Mouse (Mus musculus) CH12.LX (cell line): Measurements from ENCODE around the gene Pak1. TPM values are rescaled to one million over a fixed set of nuclear protein-coding genes. Genes with fewer than 3 reads are reported as not detected.

Experiments used
- DNase-seq: peaks from one replicate; pipeline ENCODE4 v3.0.0-alpha.2; 2013; ENCODE audit errors: extremely low read depth
- H3K27ac ChIP-seq: 2 replicates; pipeline ENCODE4 v1.5.1; 2012; ENCODE audit warnings: low read depth, mild to moderate bottlenecking, control low read depth, moderate library complexity; ENCODE audit not compliant: insufficient read depth
- H3K27me3 ChIP-seq: replicated peaks from 2 replicates; pipeline ENCODE3; 2012; ENCODE audit warnings: inconsistent platforms
- H3K36me3 ChIP-seq, 2 experiments: replicated peaks in 1 of 2; 2 replicates each; pipeline versions ENCODE3 to v1.6.1; 2012; ENCODE audit warnings: inconsistent platforms in 1 of 2, low read length in 1 of 2, mild to moderate bottlenecking in 1 of 2, mixed read lengths in 1 of 2, moderate library complexity in 1 of 2; ENCODE audit not compliant: control insufficient read depth in 1 of 2, insufficient read depth in 1 of 2
- H3K4me1 ChIP-seq, 2 experiments: 2 replicates each; pipeline ENCODE4 v1.6.1; 2012; ENCODE audit warnings: inconsistent platforms in 1 of 2, moderate library complexity in 1 of 2; ENCODE audit not compliant: insufficient read depth in 2 of 2, control insufficient read depth in 1 of 2
- H3K4me2 ChIP-seq: 2 replicates; pipeline ENCODE4 v1.6.1; 2012; ENCODE audit warnings: low read depth, mild to moderate bottlenecking, control low read depth; ENCODE audit not compliant: poor library complexity, insufficient read depth, severe bottlenecking
- H3K4me3 ChIP-seq, 3 experiments: fragments of 150-350 bp in 1 of 3; sonication (generic) in 1 of 3; replicated peaks in 1 of 3; 2 replicates each; pipeline versions ENCODE3 to v1.5.1; 2011 to 2012; ENCODE audit warnings: low read depth in 2 of 3, low read length in 2 of 3, mild to moderate bottlenecking in 2 of 3, moderate library complexity in 2 of 3, control low read depth in 1 of 3, improper control_type of control experiment in 1 of 3, inconsistent platforms in 1 of 3, mixed read lengths in 1 of 3; ENCODE audit not compliant: poor library complexity in 1 of 3
- H3K79me2 ChIP-seq: replicated peaks from 2 replicates; pipeline ENCODE4 v1.6.1; 2012; ENCODE audit warnings: mild to moderate bottlenecking, moderate library complexity; ENCODE audit not compliant: control insufficient read depth, poor library complexity, insufficient read depth, severe bottlenecking; ENCODE audit errors: extremely low read depth
- H3K9ac ChIP-seq: 2 replicates; pipeline ENCODE4 v1.6.1; 2012; ENCODE audit warnings: low read depth, mild to moderate bottlenecking, control low read depth, moderate library complexity; ENCODE audit not compliant: insufficient read depth
- H3K9me3 ChIP-seq: replicated peaks from 2 replicates; pipeline ENCODE3; 2012; ENCODE audit warnings: low read length, inconsistent platforms, mixed read lengths
- CHD1 ChIP-seq: IDR thresholded peaks from 2 replicates; pipeline ENCODE4 v1.6.1; 2012; ENCODE audit warnings: low read depth, low read length, improper control_type of control experiment, inconsistent platforms
- CHD2 ChIP-seq: IDR thresholded peaks from 2 replicates; pipeline ENCODE4 v1.6.1; 2011; ENCODE audit warnings: low read length, improper control_type of control experiment
- E2F4 ChIP-seq: IDR thresholded peaks from 2 replicates; pipeline ENCODE4 v1.6.1; 2011; ENCODE audit warnings: low read depth, low read length, improper control_type of control experiment; ENCODE audit not compliant: insufficient replicate concordance
- ELF1 ChIP-seq: IDR thresholded peaks from 2 replicates; pipeline ENCODE4 v1.6.1; 2014; ENCODE audit warnings: low read depth, mild to moderate bottlenecking, inconsistent platforms, low read length, improper control_type of control experiment
- EP300 ChIP-seq: IDR thresholded peaks from 2 replicates; pipeline ENCODE4 v1.6.1; 2011; ENCODE audit warnings: low read length, improper control_type of control experiment
- IRF4 ChIP-seq: IDR thresholded peaks from 2 replicates; pipeline ENCODE4 v1.6.1; 2014; ENCODE audit warnings: low read depth, mild to moderate bottlenecking, inconsistent platforms, low read length, improper control_type of control experiment
- JUN ChIP-seq: IDR thresholded peaks from 2 replicates; pipeline ENCODE4 v1.6.1; 2011; ENCODE audit warnings: low read depth, mild to moderate bottlenecking, low read length, improper control_type of control experiment, moderate library complexity; ENCODE audit not compliant: insufficient read depth
- JUND ChIP-seq: conservative IDR thresholded peaks from 2 replicates; pipeline ENCODE4 v1.6.1; 2011; ENCODE audit warnings: low read depth, low read length, improper control_type of control experiment
- MAFK ChIP-seq: IDR thresholded peaks from 2 replicates; pipeline ENCODE4 v1.6.1; 2011; ENCODE audit warnings: low read length, improper control_type of control experiment; ENCODE audit not compliant: insufficient replicate concordance
- MAZ ChIP-seq: IDR thresholded peaks from 2 replicates; pipeline ENCODE4 v1.6.1; 2012; ENCODE audit warnings: low read depth, mild to moderate bottlenecking, inconsistent platforms, low read length, improper control_type of control experiment, moderate library complexity
- MEF2A ChIP-seq: IDR thresholded peaks from 2 replicates; pipeline ENCODE4 v1.6.1; 2014; ENCODE audit warnings: low read depth, mild to moderate bottlenecking, inconsistent platforms, low read length, improper control_type of control experiment, borderline replicate concordance
- MXI1 ChIP-seq: IDR thresholded peaks from 2 replicates; pipeline ENCODE4 v1.6.1; 2011; ENCODE audit warnings: mild to moderate bottlenecking, low read depth, low read length, improper control_type of control experiment
- NRF1 ChIP-seq: IDR thresholded peaks from 2 replicates; pipeline ENCODE4 v1.6.1; 2014; ENCODE audit warnings: low read depth, mild to moderate bottlenecking, inconsistent platforms, low read length, improper control_type of control experiment, moderate library complexity
- POLR2A ChIP-seq: IDR thresholded peaks from 2 replicates; pipeline ENCODE4 v1.6.1; 2011; ENCODE audit warnings: low read depth, mild to moderate bottlenecking, improper control_type of control experiment, low read length
- RAD21 ChIP-seq: IDR thresholded peaks from 2 replicates; pipeline ENCODE4 v1.6.1; 2011; ENCODE audit warnings: low read depth, mild to moderate bottlenecking, low read length, improper control_type of control experiment, moderate library complexity
- RCOR1 ChIP-seq: conservative IDR thresholded peaks from 2 replicates; pipeline ENCODE4 v1.6.1; 2012; ENCODE audit warnings: low read depth, mild to moderate bottlenecking, inconsistent platforms, low read length, improper control_type of control experiment
- SIN3A ChIP-seq: IDR thresholded peaks from 2 replicates; pipeline ENCODE4 v1.6.1; 2012; ENCODE audit warnings: low read length, improper control_type of control experiment, inconsistent platforms
- SMC3 ChIP-seq: IDR thresholded peaks from 2 replicates; pipeline ENCODE4 v1.6.1; 2011; ENCODE audit warnings: low read depth, low read length, improper control_type of control experiment
- TBP ChIP-seq: conservative IDR thresholded peaks from 2 replicates; pipeline ENCODE4 v1.6.1; 2011; ENCODE audit warnings: low read depth, low read length, improper control_type of control experiment
- TCF12 ChIP-seq: IDR thresholded peaks from 2 replicates; pipeline ENCODE4 v1.6.1; 2014; ENCODE audit warnings: low read depth, mild to moderate bottlenecking, inconsistent platforms, low read length, improper control_type of control experiment
- ZC3H11A ChIP-seq: IDR thresholded peaks from 2 replicates; pipeline ENCODE4 v1.6.1; 2012; ENCODE audit warnings: low read depth, mild to moderate bottlenecking, inconsistent platforms, low read length, improper control_type of control experiment
- ZMIZ1 ChIP-seq: IDR thresholded peaks from 2 replicates; pipeline ENCODE4 v1.6.1; 2012; ENCODE audit warnings: low read depth, mild to moderate bottlenecking, inconsistent platforms, low read length, improper control_type of control experiment
- ZNF384 ChIP-seq: IDR thresholded peaks from 2 replicates; pipeline ENCODE4 v1.6.1; 2012; ENCODE audit warnings: low read depth, low read length, improper control_type of control experiment, inconsistent platforms
- dilution Hi-C: fragments of 300-500 bp; cut with MboI; formaldehyde crosslinking; loops from 2 replicates; pipeline ENCODE4 v1.14.3; 2020; ENCODE audit warnings: low sequenced_read_pairs; ENCODE audit not compliant: extremely low pct_unique_long_range_greater_than_20kb, extremely low pct_ligation_motif_present
- in situ Hi-C: fragments of 300-500 bp; cut with MboI; formaldehyde crosslinking; loops from 3 replicates; pipeline ENCODE4 v1.14.3; 2019; ENCODE audit warnings: low sequenced_read_pairs, low pct_ligation_motif_present, low pct_unique_long_range_greater_than_20kb, mixed read lengths
- polyA plus RNA-seq: library from polyadenylated mRNA; unstranded; fragments of >175 nt; gene quantifications from 2 replicates; pipeline ENCODE4 v1.2.1, GENCODE M21; 2012; ENCODE audit warnings: low read depth; ENCODE audit not compliant: insufficient read length
- total RNA-seq, 2 experiments: library from RNA; depleted of rRNA; stranded (reverse); fragments of 300-350 nt in 1 of 2; fragments of >200 nt in 1 of 2; gene quantifications; 2 replicates each; pipeline ENCODE4 v1.2.3; 2012 to 2014

Pak1 gene
- total and polyA plus RNA-seq, 3 experiments = 0.93 to 5.4 (median 4.1) TPM

- no peak overlapping the region for H3K9ac ChIP-seq
- H3K4me1 ChIP-seq = 0 out of 4 replicates have a peak, but pooled peaks cover 0 to 2% of the 10 kb centered on the region in 2 experiments
- H3K27ac ChIP-seq = no peak overlapping the region
- no peaks in the 10 kb centered on the region for H3K9me3 ChIP-seq
- dilution Hi-C loops (no loop called here), in situ Hi-C loops (no loop called here)
- no peaks in the 10 kb centered on the region for H3K27me3 ChIP-seq
- no peak overlapping the region for H3K4me3 ChIP-seq
- no peaks in the 10 kb centered on the region for H3K36me3 ChIP-seq
- H3K79me2 ChIP-seq = no peaks in the 10 kb centered on the region
- TF ChIP-seq TCF12 (no peak), ZMIZ1 (no peak), NRF1 (no peak), RAD21 (no peak), MXI1 (no peak), POLR2A (no peak), MAZ (no peak), CHD2 (no peak), EP300 (no peak)
- no peak for DNase-seq
- no peak overlapping the region for H3K4me2 ChIP-seq
Observed at GRCm38 (mm10) chr7:97850331-97850730, 62.0 kb downstream of the Pak1 start.

- TF ChIP-seq EP300 (peak; percentile 97), IRF4 (peak; percentile 98), MEF2A (0 out of 2 replicates have a peak, but pooled peaks have one; percentile 13), E2F4 (no peak), RCOR1 (0 out of 2 replicates have a peak, but pooled peaks have one; percentile 39)
- TF ChIP-seq, all 38 proteins: peak for 4
- DNase-seq = peak; percentile 35
- Histone ChIP-seq H3K4me2 (peak overlapping the region; percentile 36; the same call in 1 of the 2 replicates), H3K9ac (no peak overlapping the region), H3K4me1 (peaks cover 0 to 11% of the 10 kb centered on the region in 2 experiments; a peak in 2 of 4 replicates), H3K4me3 (no peak overlapping the region), H3K9me3 (no peaks in the 10 kb centered on the region), H3K27ac (no peak overlapping the region), H3K79me2 (no peaks in the 10 kb centered on the region), H3K36me3 (no peaks in the 10 kb centered on the region), H3K27me3 (no peaks in the 10 kb centered on the region)
- dilution Hi-C loops (no loop called here), in situ Hi-C loops (no loop called here)
Observed at GRCm38 (mm10) chr7:97863512-97863911, 75.2 kb downstream of the Pak1 start.

- H3K79me2 ChIP-seq = no peaks in the 10 kb centered on the region
- in situ Hi-C loops = no loop called here
- H3K27me3 ChIP-seq = no peaks in the 10 kb centered on the region
- DNase-seq = no peak
- dilution Hi-C loops = no loop called here
- H3K4me1 ChIP-seq = peaks cover 0 to 11% of the 10 kb centered on the region in 2 experiments; a peak in 2 of 4 replicates
- H3K4me2 ChIP-seq = no peak overlapping the region
- no peaks in the 10 kb centered on the region for H3K9me3 ChIP-seq
- H3K4me3 ChIP-seq = no peak overlapping the region
- no peaks in the 10 kb centered on the region for H3K36me3 ChIP-seq
- no peak overlapping the region for H3K9ac ChIP-seq
- H3K27ac ChIP-seq = no peak overlapping the region
- TF ChIP-seq RAD21 (no peak), RCOR1 (no peak), JUN (no peak), ZC3H11A (no peak), ELF1 (no peak), EP300 (no peak), MEF2A (no peak), SMC3 (no peak), CHD1 (no peak), IRF4 (no peak), MXI1 (no peak), ZNF384 (no peak), MAFK (no peak), TBP (no peak), JUND (no peak), SIN3A (no peak)
Observed at GRCm38 (mm10) chr7:97864531-97864930, 76.2 kb downstream of the Pak1 start.
